Mouse (Mus musculus): Measurements from ENCODE around the gene Tor4a. TPM values are rescaled to one million over a fixed set of nuclear protein-coding genes. Genes with fewer than 3 reads are reported as not detected.

The Tor4a gene
- polyA plus RNA-seq, 1 experiment from 2014 or later, result 13.1 TPM

DNA sequence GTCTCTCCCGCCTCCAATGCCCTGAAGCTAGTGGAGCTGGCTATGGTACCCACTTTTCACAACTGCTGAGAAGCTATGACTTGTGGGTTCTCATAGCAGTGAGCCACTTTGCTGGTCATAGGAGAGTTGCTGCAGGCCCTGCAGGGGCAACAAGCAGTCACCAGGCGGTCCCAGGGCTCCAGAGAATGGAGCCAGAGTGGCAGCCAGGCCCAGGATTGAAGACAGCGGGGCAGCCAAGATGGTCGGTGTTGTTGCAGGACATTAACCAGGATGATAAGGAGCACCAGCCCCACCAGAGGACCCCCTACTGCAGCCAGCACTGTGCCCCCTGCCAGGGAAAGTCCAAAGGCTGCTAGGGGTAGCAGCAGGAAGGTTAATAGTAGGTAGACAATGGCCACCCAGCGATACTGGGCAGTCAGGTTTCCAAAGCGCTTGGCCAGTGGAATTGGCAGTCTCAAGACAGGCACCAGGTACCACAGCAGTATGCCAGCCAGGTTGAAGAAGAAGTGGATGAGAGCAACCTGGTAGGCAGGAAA lies 32.4 kb upstream of the Tor4a start:
- H3K27me3 ChIP-seq (ENCODE audit: control insufficient read depth, insufficient read depth, low read length), result no peaks in the 10 kb centered on the region
- no peak overlapping the region for H3K4me3 ChIP-seq (ENCODE audit: low read depth, low read length)
- 63% methylated on average over 6 of the region's 6 CpGs for whole genome bisulfite sequencing
- no peaks in the 10 kb centered on the region for H3K36me3 ChIP-seq (ENCODE audit: control insufficient read depth, insufficient read depth, low read length)
- DNase-seq (ENCODE audit: low spot score) (no peak), ATAC-seq (ENCODE audit: low FRiP score, low TSS enrichment) (no peak)
- peak overlapping the region; percentile 87 for H3K27ac ChIP-seq (replicated peaks)
- H3K9me3 ChIP-seq (ENCODE audit: control insufficient read depth, low read length), result no peaks in the 10 kb centered on the region
- no peaks in the 10 kb centered on the region for H3K4me1 ChIP-seq (replicated peaks; ENCODE audit: control insufficient read depth, insufficient read depth)
- no peak overlapping the region for H3K9ac ChIP-seq (ENCODE audit: low read length)
- TF ChIP-seq EP300 (optimal IDR thresholded peaks at IDR 0.05) (no peak), CTCF (IDR thresholded peaks at IDR 0.05; ENCODE audit: low read depth) (no peak)
- peak overlapping the region; percentile 40; the same call in 1 of the 2 replicates for H3K4me2 ChIP-seq (replicated peaks; ENCODE audit: low read depth)

DNA sequence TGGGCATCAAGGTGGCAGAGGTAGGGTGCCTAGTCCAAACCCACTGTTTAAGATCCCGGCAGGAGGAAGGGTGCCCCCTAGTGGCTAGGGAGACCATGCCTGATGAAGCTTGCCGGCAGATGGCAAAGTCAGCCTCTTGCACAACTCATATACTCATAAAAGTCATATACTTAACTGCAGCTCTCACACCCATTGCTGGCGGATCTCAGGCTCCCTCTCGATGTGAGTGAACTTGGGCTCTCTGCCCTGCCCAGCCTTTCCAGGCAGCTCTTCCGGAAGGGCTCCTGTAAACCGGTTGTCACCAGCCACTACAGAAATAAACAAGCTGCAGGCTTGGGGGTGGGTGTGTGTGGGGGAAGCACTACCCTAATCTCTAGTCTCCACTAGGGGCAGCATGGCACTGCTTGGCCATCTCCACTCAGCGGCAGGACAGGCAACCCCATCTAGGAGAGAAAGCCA lies 31.8 kb upstream of the Tor4a start:
- Histone ChIP-seq H3K4me3 (ENCODE audit: low read depth, low read length) (peak overlapping the region; percentile 8; the same call in 1 of the 2 replicates), H3K27ac (replicated peaks) (peak overlapping the region; percentile 87), H3K4me2 (replicated peaks; ENCODE audit: low read depth) (peak overlapping the region; percentile 40), H3K9me3 (ENCODE audit: control insufficient read depth, low read length) (no peaks in the 10 kb centered on the region), H3K4me1 (replicated peaks; ENCODE audit: control insufficient read depth, insufficient read depth) (no peaks in the 10 kb centered on the region), H3K9ac (ENCODE audit: low read length) (peak overlapping the region; percentile 31; the same call in 1 of the 2 replicates), H3K27me3 (ENCODE audit: control insufficient read depth, insufficient read depth, low read length) (no peaks in the 10 kb centered on the region), H3K36me3 (ENCODE audit: control insufficient read depth, insufficient read depth, low read length) (no peaks in the 10 kb centered on the region)
- DNase-seq (ENCODE audit: low spot score) (peak; percentile 88), ATAC-seq (ENCODE audit: low FRiP score, low TSS enrichment) (peak; percentile 67)
- WGBS, result 0% methylated on average over 7 of the region's 7 CpGs
- TF ChIP-seq CTCF (IDR thresholded peaks at IDR 0.05; ENCODE audit: low read depth), result peak; percentile 74
- TF ChIP-seq EP300 (optimal IDR thresholded peaks at IDR 0.05), result peak; percentile 64

DNA sequence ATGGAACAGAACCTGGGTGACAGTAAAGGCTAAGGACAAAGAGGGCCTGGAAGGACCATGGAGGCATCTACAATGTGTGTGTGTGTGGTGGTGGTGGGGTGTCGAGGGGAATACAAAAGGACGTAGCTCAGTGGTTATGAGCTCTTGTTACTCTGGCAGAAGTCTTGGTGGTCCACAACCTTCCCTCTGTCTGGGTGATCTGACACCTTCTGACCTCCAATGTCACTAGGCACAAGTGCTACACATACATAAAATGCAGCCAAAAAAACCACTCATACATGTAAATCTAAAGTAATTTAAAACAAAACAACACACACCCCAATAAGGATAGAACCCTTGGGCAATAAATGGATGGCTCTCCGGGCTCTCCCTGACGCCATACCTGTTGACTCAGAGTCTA lies 30.7 kb upstream of the Tor4a start:
- Histone ChIP-seq H3K27me3 (ENCODE audit: control insufficient read depth, insufficient read depth, low read length) (no peaks in the 10 kb centered on the region), H3K4me1 (replicated peaks; ENCODE audit: control insufficient read depth, insufficient read depth) (no peaks in the 10 kb centered on the region), H3K36me3 (ENCODE audit: control insufficient read depth, insufficient read depth, low read length) (no peaks in the 10 kb centered on the region), H3K4me3 (ENCODE audit: low read depth, low read length) (no peak overlapping the region), H3K27ac (replicated peaks) (no peak overlapping the region), H3K9ac (ENCODE audit: low read length) (no peak overlapping the region), H3K4me2 (replicated peaks; ENCODE audit: low read depth) (no peak overlapping the region), H3K9me3 (ENCODE audit: control insufficient read depth, low read length) (no peaks in the 10 kb centered on the region)
- DNase-seq (ENCODE audit: low spot score), result no peak
- no peak for ATAC-seq (ENCODE audit: low FRiP score, low TSS enrichment)
- 91% methylated on average over 4 of the region's 4 CpGs for whole genome bisulfite sequencing
- TF ChIP-seq EP300 (optimal IDR thresholded peaks at IDR 0.05) (no peak), CTCF (IDR thresholded peaks at IDR 0.05; ENCODE audit: low read depth) (no peak)

DNA sequence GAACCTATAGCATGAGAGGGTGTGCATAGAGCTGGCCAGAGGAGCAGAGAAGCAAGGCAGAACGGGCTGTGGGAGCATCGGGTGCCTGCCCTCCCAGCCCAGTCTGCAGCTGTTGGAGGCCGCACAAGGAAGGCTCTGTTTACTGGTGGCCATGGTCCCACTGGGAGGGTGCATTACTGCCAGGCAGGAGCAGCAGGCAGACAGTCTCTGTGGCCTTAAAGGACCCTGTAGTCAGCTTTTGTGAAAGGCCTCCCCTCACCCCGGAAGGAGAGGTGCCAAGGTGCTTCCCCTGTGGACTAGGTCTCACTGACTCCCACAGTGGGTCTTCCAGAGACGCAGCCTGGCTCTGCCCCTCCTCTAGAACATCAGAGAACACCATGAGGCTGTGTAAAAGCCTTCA lies 30.2 kb upstream of the Tor4a start:
- no peak overlapping the region for H3K27ac ChIP-seq (replicated peaks)
- no peak overlapping the region for H3K9ac ChIP-seq (ENCODE audit: low read length)
- no peak for DNase-seq (ENCODE audit: low spot score)
- no peaks in the 10 kb centered on the region for H3K4me1 ChIP-seq (replicated peaks; ENCODE audit: control insufficient read depth, insufficient read depth)
- H3K27me3 ChIP-seq (ENCODE audit: control insufficient read depth, insufficient read depth, low read length), result no peaks in the 10 kb centered on the region
- no peak overlapping the region for H3K4me3 ChIP-seq (ENCODE audit: low read depth, low read length)
- no peak overlapping the region for H3K4me2 ChIP-seq (replicated peaks; ENCODE audit: low read depth)
- no peak for ATAC-seq (ENCODE audit: low FRiP score, low TSS enrichment)
- H3K9me3 ChIP-seq (ENCODE audit: control insufficient read depth, low read length), result no peaks in the 10 kb centered on the region
- no peaks in the 10 kb centered on the region for H3K36me3 ChIP-seq (ENCODE audit: control insufficient read depth, insufficient read depth, low read length)
- 77% methylated on average over 5 of the region's 5 CpGs for whole genome bisulfite sequencing
- no peak for TF ChIP-seq CTCF (IDR thresholded peaks at IDR 0.05; ENCODE audit: low read depth)
- no peak for TF ChIP-seq EP300 (optimal IDR thresholded peaks at IDR 0.05)

DNA sequence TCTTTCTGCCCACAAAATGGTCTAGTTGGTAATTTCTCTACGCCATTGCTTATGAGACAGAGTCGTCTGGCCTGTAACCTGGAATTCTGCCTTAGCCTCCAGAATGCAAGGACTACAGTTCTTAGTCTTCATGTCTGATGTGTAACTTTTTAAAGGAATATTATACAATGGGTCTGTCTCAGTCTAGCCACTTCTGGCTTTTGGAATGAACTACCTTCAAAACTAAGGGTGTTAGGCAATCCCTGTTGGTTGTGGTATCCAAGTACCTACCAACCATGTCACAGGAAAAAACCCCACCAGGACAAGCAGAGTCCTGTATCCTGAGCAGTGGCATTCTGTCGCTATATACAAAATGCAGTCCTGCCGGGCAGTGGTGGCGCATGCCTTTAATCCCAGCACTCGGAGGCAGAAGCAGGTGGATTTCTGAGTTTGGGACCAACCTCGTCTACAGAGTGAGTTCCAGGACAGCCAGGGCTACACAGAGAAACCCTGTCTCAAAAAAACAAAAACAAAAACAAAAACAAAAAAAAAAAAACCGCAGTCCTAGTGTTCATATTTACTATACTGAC lies 29.2 kb upstream of the Tor4a start:
- Histone ChIP-seq H3K4me3 (ENCODE audit: low read depth, low read length) (peak overlapping the region; percentile 48; the same call in 1 of the 2 replicates), H3K9me3 (ENCODE audit: control insufficient read depth, low read length) (no peaks in the 10 kb centered on the region), H3K27ac (replicated peaks) (peak overlapping the region; percentile 97), H3K9ac (ENCODE audit: low read length) (0 out of 2 replicates have a peak overlapping the region, but pooled peaks have one; percentile 67), H3K4me2 (replicated peaks; ENCODE audit: low read depth) (peak overlapping the region; percentile 55), H3K27me3 (ENCODE audit: control insufficient read depth, insufficient read depth, low read length) (no peaks in the 10 kb centered on the region), H3K4me1 (replicated peaks; ENCODE audit: control insufficient read depth, insufficient read depth) (no peaks in the 10 kb centered on the region), H3K36me3 (ENCODE audit: control insufficient read depth, insufficient read depth, low read length) (no peaks in the 10 kb centered on the region)
- TF ChIP-seq CTCF (IDR thresholded peaks at IDR 0.05; ENCODE audit: low read depth) (no peak), EP300 (optimal IDR thresholded peaks at IDR 0.05) (no peak)
- ATAC-seq (ENCODE audit: low FRiP score, low TSS enrichment) (no peak), DNase-seq (ENCODE audit: low spot score) (no peak)
- 55% methylated on average over 8 of the region's 8 CpGs for WGBS
